Mouse (Mus musculus) adrenal gland (tissue): ENCODE data around the gene Nmur1.

Experiments
- intact Hi-C: fragments of 180-260 bp; cut with DNase I; formaldehyde crosslinking; loops from one replicate; pipeline ENCODE4 v1.15.1; 2025
- microRNA-seq, 2 experiments: library from miRNA; unstranded; fragments of <30 nt; microRNA quantifications; one replicate each; pipeline ENCODE4; 2019

The Nmur1 gene

GRCm38 (mm10) chr1:86339156-86339812 lies 86.7 kb downstream of the Nmur1 start:
- intact Hi-C loops, result loop anchor here (1.0 kb wide), 1 partner anchor 125 kb away; no protein-coding TSS in a partner anchor

GRCm38 (mm10) chr1:86336330-86336729 lies 89.7 kb downstream of the Nmur1 start:
- intact Hi-C loops, result no loop called here

Small RNA genes lying within 50 kb of the gene (microRNA-seq; reads per million reads assigned to microRNA genes)
- 61.3 to 112 reads per million in 2 experiments for gene mmu-mir-3535
